Mouse (Mus musculus) forebrain, embryonic 14.5 days (tissue): ENCODE measurements around the gene Tnfsf10. TPM values are rescaled to one million over a fixed set of nuclear protein-coding genes. Genes with fewer than 3 reads are reported as not detected.
"Not testable (repeated sequence)": the region's sequence is repeated elsewhere in the genome, so short reads cannot be mapped to it uniquely, and the experiment has no call there.

ENCODE experiments used
- ATAC-seq: fragments of 200-750 bp; cut with Nextera tagmentation; 2 replicates; pipeline ENCODE4 v1.8.0; 2017; ENCODE audit warnings: mild to moderate bottlenecking, moderate library complexity
- DNase-seq: peaks from one replicate; pipeline ENCODE4 v3.0.0-alpha.2; 2015; ENCODE audit warnings: low spot score
- H3K27ac ChIP-seq: fragments of 300-500 bp; sonication (generic); 2 replicates; pipeline ENCODE4 v1.5.1; 2014; ENCODE audit warnings: low read depth, mild to moderate bottlenecking, control low read depth, low read length, moderate library complexity
- H3K27me3 ChIP-seq: fragments of 300-500 bp; sonication (generic); replicated peaks from 2 replicates; pipeline ENCODE4 v1.6.1; 2014; ENCODE audit warnings: low read length, control low read depth, mixed read lengths; ENCODE audit not compliant: control insufficient read depth, insufficient read depth
- H3K36me3 ChIP-seq: fragments of 300-500 bp; sonication (generic); 2 replicates; pipeline ENCODE4 v1.6.1; 2014; ENCODE audit warnings: low read length, control low read depth; ENCODE audit not compliant: control insufficient read depth, insufficient read depth
- H3K4me1 ChIP-seq: fragments of 300-500 bp; sonication (generic); 2 replicates; pipeline ENCODE4 v1.6.1; 2014; ENCODE audit warnings: antibody characterized with exemption, low read length, control low read depth; ENCODE audit not compliant: control insufficient read depth, insufficient read depth
- H3K4me2 ChIP-seq: fragments of 300-500 bp; sonication (generic); 2 replicates; pipeline ENCODE4 v1.6.1; 2014; ENCODE audit warnings: mild to moderate bottlenecking, control low read depth, low read length
- H3K4me3 ChIP-seq: fragments of 300-500 bp; sonication (generic); 2 replicates; pipeline ENCODE4 v1.5.1; 2014; ENCODE audit warnings: low read depth, low read length, control low read depth
- H3K9ac ChIP-seq: fragments of 300-500 bp; sonication (generic); 2 replicates; pipeline ENCODE4 v1.6.1; 2014; ENCODE audit warnings: mild to moderate bottlenecking, low read length, control low read depth, moderate library complexity
- H3K9me3 ChIP-seq: fragments of 300-500 bp; sonication (generic); replicated peaks from 2 replicates; pipeline ENCODE4 v1.6.1; 2016; ENCODE audit warnings: low read length, control low read depth, mixed read lengths; ENCODE audit not compliant: control insufficient read depth
- WGBS: fragments of 180-500 bp; shearing (Covaris S2); extraction: QIAGEN DNeasy Blood & Tissue Kit; methylation state at CpG from one replicate; pipeline ENCODE4 v1.1.7; 2014; 5-methylcytosine and 5-hydroxymethylcytosine counted together
- polyA plus RNA-seq: library from polyadenylated mRNA; unstranded; fragments of >200 nt; fragmentation: Nextera tagmentation; extraction: Ambion mirVana; gene quantifications from 2 replicates; pipeline ENCODE4 v1.2.1, GENCODE M21; 2014

Gene Tnfsf10
- 0.07 and 0.19 TPM in 2 replicates for polyA plus RNA-seq

DNA sequence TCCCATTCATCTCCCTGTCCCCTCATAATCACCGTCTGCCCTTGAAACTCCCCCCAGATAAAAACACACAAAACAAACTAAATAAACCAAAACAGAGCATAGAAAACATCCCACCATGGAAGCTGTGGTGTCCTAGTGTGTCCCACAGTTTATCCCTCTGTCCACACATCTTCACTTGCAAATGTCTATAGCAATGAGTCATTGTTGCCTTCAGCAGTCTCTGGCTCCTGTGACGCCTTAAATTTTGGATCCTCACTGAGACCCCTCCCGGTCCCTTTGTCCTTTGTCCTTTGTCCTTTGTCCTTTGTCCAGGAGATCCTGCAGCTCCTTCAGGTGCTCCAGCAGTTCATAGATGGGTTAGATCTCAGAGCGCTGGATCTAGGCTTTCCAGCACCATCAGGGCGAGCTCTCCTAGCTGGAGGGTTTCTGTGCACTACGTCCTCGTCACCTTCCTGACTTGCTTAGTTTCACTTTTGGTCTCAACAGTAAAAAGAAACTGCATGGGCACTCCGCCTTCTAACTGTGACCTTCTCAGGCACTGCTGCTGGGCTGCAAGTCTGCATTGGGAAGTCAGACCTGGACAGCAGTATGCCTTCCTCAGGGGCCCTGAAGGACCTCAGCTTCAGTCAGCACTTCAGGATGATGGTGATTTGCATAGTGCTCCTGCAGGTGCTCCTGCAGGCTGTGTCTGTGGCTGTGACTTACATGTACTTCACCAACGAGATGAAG lies at the start of gene Tnfsf10:
Tnfsf10 (plus strand) TSS at position 470 of the 729 bp plus-strand sequence.
- no peaks in the 10 kb centered on the region for H3K4me1 ChIP-seq
- WGBS: 70% methylated on average over 9 of the region's 9 CpGs
- no peak within 1 kb of the TSS for H3K4me3 ChIP-seq
- H3K9ac ChIP-seq: no peak within 1 kb of the TSS
- no peak within 1 kb of the TSS for H3K4me2 ChIP-seq
- no peak within 1 kb of the TSS for H3K27ac ChIP-seq
- DNase-seq: no peak
- no peaks in the 10 kb centered on the region for H3K9me3 ChIP-seq
- no peak for ATAC-seq
- no peaks in the 10 kb centered on the region for H3K27me3 ChIP-seq
- H3K36me3 ChIP-seq: no peaks in the 10 kb centered on the region

DNA sequence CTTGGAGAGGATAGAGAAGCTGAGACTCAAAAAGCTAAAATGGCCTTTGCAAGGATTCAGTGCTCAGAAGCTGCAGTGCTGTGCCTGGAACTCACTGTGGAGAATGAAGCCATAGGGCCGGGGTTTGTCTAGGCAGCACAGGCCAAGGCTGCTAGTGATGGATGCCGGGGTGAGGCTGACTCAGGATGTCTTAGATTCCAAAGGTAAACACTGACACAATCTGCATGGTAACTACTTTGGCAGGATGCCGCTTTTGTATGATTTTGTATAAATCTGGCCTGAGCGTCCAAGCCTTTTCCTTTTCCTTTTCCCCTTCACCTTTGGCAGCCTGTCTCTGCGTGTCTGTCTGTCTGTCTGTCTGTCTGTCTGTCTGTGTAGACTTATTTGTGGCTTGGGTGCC lies 49.5 kb upstream of the Tnfsf10 start:
- no peak for DNase-seq

DNA sequence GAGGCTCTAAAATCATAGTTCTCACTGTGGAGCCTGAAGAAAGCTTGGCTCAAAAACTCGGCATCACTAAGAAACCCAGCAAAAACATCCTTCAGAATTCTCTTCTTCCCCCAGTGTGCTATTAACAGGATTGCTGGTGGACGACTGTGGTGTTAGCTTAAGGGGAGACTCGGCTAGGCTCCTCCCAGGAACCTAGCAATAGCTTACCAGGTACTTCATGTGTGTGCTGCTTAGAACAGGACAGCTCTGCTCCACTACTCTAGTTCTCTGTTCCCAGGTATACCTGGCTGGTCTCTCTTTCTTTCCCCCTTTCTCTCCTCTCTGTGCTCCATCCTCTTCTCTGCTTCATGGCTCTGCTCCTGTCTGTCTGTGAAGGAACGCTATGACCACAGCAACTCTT lies 48.9 kb upstream of the Tnfsf10 start:
- no peak overlapping the region for H3K4me3 ChIP-seq

More for the DNA sequence above, 49.5 kb upstream of the Tnfsf10 start:
- H3K9me3 ChIP-seq: no peaks in the 10 kb centered on the region
- H3K4me2 ChIP-seq: no peak overlapping the region
- no peak for ATAC-seq
- no peak overlapping the region for H3K9ac ChIP-seq
- H3K4me3 ChIP-seq: no peak overlapping the region
- no peaks in the 10 kb centered on the region for H3K27me3 ChIP-seq
- no peaks in the 10 kb centered on the region for H3K36me3 ChIP-seq
- no peaks in the 10 kb centered on the region for H3K4me1 ChIP-seq
- no peak overlapping the region for H3K27ac ChIP-seq
- WGBS: 89% methylated on average over 5 of the region's 5 CpGs

DNA sequence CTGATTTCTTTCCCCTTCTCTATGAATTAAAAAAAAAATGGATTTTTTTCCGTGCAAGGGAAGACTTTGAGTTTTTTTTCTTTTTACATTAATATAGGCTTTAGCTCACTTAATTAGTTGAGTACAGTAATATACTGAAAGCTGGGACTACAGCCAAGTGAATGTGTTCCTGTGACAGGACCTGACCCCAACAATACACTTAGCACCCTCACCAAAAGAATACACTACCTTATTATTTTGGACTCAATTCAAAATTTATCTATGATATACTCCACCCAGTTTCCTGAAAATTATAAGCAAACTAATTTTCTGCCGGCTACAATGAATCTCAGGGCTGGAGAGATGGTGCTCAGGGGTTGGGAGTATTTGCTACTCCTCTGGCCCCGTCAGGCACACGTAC lies 47.7 kb upstream of the Tnfsf10 start:
- no peaks in the 10 kb centered on the region for H3K9me3 ChIP-seq
- H3K27me3 ChIP-seq: no peaks in the 10 kb centered on the region
- H3K9ac ChIP-seq: no peak overlapping the region
- DNase-seq (no peak), ATAC-seq (no peak)
- H3K36me3 ChIP-seq: no peaks in the 10 kb centered on the region
- no peak overlapping the region for H3K27ac ChIP-seq
- no peak overlapping the region for H3K4me2 ChIP-seq
- no peaks in the 10 kb centered on the region for H3K4me1 ChIP-seq
- WGBS: 75% methylated on average over 4 of the region's 4 CpGs
- no peak overlapping the region for H3K4me3 ChIP-seq

More for the DNA sequence above, 48.9 kb upstream of the Tnfsf10 start:
- DNase-seq: no peak
- Histone ChIP-seq H3K27me3 (no peaks in the 10 kb centered on the region), H3K27ac (no peak overlapping the region), H3K4me1 (no peaks in the 10 kb centered on the region), H3K9me3 (no peaks in the 10 kb centered on the region), H3K36me3 (no peaks in the 10 kb centered on the region), H3K4me2 (no peak overlapping the region), H3K9ac (no peak overlapping the region)
- no peak for ATAC-seq
- WGBS: 76% methylated on average over 4 of the region's 4 CpGs

DNA sequence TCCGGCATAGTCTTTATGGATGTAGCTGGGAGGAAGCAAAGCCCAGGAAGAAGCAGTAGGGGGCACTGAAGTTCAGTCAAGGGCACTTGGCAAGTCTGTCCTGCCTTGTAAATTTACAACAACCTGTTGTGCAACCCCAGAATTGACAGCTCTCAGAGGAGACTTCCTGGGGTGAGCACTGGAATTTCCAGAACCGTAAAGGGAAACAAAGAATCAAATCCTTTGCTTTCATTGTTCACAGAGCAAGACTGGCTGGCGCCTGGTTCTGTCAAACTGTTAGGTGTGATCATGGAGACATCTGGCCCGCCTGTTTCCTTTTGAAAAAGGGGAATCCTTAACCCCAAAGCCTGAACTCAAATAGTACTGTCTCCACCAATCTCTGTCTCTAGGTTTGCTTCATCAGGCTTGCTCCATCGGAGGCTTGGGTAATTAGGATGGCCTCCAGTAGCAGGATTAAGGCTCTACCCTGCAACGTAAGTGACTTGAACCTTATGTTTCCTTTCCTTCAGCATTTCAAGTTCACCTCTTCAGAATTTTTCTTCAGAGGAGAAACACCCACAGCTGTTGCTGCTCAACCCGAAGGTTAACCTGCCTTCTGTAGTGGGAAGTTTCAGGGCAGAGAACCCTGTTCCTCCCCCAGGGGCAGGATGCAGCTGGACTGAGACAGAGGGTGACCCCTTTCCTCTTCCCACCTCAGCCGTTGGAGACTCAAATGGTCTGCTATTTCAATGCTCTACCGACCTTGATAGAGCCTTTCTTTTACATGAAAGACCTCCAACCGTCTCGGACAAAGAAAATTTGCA lies 46.5 kb upstream of the Tnfsf10 start:
- Histone ChIP-seq H3K36me3 (no peaks in the 10 kb centered on the region), H3K27ac (no peak overlapping the region), H3K4me3 (no peak overlapping the region), H3K9me3 (no peaks in the 10 kb centered on the region), H3K4me2 (no peak overlapping the region), H3K9ac (no peak overlapping the region), H3K27me3 (no peaks in the 10 kb centered on the region), H3K4me1 (no peaks in the 10 kb centered on the region)
- 34% methylated on average over 11 of the region's 11 CpGs for WGBS
- DNase-seq (no peak), ATAC-seq (no peak)

DNA sequence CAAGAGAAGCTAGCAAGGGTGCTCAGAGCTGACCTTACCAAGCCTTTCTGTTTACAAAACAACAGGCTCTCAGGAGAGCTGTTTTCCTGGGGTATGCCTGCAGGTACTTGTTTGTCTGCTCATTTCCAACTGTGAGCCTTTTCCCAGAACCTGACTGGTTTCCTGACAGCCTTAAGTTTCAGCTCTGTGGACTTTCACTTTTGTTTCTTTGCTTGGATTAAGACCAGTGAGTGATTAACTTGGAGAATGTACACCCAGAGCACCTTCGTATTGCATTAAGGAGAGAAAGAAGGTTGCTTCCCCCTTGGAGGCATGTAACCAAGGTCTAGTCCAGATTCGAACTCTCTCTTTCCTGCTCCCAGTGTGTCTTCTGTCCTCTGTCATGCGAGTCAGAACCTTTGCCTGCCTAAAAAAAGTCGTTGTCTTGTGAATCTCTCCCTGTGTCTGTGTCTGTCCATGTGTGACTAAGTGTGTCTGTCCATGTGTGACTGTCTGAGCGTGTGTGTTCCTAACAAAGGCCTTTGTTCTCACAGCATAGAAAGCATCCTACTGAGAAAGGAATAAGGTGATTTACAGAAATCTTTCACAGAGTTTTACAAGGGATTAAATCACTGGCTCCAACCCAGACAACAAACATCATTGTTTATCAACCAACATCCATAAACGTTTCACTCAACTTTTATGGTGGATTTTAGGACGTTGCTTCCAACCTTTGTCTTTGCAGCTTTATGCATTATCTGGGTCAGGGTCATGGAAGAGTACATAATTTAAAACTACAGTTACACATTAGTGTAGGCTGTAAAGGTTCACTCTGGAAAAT lies 43.7 kb upstream of the Tnfsf10 start:
- Histone ChIP-seq H3K27ac (no peak overlapping the region), H3K4me1 (no peaks in the 10 kb centered on the region), H3K4me3 (no peak overlapping the region), H3K9ac (no peak overlapping the region), H3K4me2 (no peak overlapping the region), H3K36me3 (no peaks in the 10 kb centered on the region), H3K9me3 (no peaks in the 10 kb centered on the region), H3K27me3 (no peaks in the 10 kb centered on the region)
- DNase-seq (no peak), ATAC-seq (no peak)
- 10% methylated on average over 7 of the region's 7 CpGs for WGBS

DNA sequence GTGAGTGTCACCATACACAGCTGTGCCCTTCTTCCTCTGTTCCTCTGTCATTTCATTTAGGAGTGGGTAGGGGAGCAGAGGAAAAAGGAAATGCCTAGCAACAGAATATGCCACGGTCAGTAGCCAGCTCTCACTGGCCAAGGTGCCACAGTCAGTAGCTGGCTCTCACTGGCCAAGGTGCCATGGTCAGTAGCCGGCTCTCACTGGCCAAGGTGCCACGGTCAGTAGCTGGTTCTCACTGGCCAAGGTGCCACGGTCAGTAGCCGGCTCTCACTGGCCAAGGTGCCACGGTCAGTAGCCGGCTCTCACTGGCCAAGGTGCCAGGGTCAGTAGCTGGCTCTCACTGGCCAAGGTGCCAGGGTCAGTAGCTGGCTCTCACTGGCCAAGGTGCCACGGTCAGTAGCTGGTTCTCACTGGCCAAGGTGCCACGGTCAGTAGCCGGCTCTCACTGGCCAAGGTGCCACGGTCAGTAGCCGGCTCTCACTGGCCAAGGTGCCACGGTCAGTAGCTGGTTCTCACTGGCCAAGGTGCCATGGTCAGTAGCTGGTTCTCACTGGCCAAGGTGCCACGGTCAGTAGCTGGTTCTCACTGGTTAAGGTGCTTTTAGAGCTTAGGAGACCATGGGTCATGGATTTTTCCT lies 37.4 kb upstream of the Tnfsf10 start:
- not testable (repeated sequence) for H3K27me3 ChIP-seq, H3K36me3 ChIP-seq, ATAC-seq, H3K27ac ChIP-seq, H3K4me2 ChIP-seq, H3K9ac ChIP-seq, H3K4me1 ChIP-seq, H3K9me3 ChIP-seq, DNase-seq, H3K4me3 ChIP-seq
- WGBS: 95% methylated on average over 12 of the region's 14 CpGs

DNA sequence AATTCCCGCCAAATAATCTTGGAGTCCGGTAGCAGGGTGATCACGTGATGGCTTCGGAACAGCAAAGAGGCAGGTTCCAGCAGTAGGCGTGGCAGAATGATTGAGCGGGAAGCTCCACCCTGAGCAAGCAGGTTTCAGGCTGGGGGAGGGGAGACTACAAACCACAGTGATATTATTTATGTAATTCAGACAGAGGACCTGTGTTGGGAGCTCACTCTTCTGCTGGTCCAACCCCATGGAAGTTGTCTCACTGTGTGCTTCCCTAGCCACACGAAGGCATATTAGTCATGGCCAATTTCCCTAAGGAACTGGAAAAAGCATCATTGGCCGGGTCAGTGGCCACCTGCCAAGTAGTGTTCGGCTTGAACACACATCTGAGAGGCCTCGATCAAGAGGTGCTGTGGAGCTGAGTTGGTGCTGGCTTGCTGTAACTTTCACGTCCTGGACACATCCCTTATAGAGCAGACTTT lies 36.5 kb upstream of the Tnfsf10 start:
- Histone ChIP-seq H3K4me3 (no peak overlapping the region), H3K9me3 (no peaks in the 10 kb centered on the region), H3K4me2 (no peak overlapping the region), H3K27me3 (no peaks in the 10 kb centered on the region), H3K4me1 (no peaks in the 10 kb centered on the region), H3K27ac (no peak overlapping the region), H3K9ac (no peak overlapping the region), H3K36me3 (no peaks in the 10 kb centered on the region)
- WGBS: 67% methylated on average over 11 of the region's 11 CpGs
- DNase-seq (no peak), ATAC-seq (no peak)
